Mouse (Mus musculus): ENCODE data around the gene Olfr1243. TPM values are rescaled to one million over a fixed set of nuclear protein-coding genes. Genes with fewer than 3 reads are reported as not detected.

Gene Olfr1243
- total and polyA plus RNA-seq, 3 experiments = not detected

DNA sequence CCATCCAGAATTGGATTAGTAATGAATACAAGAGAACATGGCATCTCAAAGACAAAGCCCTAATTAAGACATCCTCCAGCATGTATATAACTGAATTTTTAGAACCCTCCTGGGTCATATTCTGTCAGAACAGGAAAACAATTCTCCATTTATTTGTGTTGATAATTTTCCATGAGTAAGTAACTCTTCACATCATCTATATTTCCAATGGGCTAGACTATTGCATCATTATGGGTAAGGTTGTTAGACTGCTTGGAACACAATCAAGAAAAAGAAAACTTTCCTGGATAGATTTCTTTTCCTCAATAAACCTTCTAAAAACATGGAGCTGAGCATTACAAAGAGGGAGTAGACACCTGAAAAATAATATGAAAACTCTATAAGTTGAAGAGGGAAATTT lies 44.3 kb downstream of the Olfr1243 start, which contains the start of gene Olfr1241:
Gene Olfr1241 (minus strand): TSS at position 101 of the 400 bp plus-strand sequence.
- intact Hi-C loops (cut with DNase I) = no loop called here
- H3K27me3 ChIP-seq (ENCODE audit: control insufficient read depth, insufficient read depth, low read length) = no peaks in the 10 kb centered on the region
- no peak within 1 kb of the TSS for H3K27ac ChIP-seq
- no peaks in the 10 kb centered on the region for H3K79me2 ChIP-seq (replicated peaks; ENCODE audit: control insufficient read depth, insufficient read depth, low read length)
- H3K9ac ChIP-seq (ENCODE audit: low read depth, low read length) = no peak within 1 kb of the TSS
- TF ChIP-seq EP300 (IDR thresholded peaks at IDR 0.05; ENCODE audit: insufficient read depth, low read depth, low read length) (no peak), POLR2A (IDR thresholded peaks at IDR 0.05; ENCODE audit: insufficient read depth, low read depth, low read length) (no peak), CTCF (IDR thresholded peaks at IDR 0.05) (no peak)
- no peaks in the 10 kb centered on the region for H3K36me3 ChIP-seq (ENCODE audit: control insufficient read depth, insufficient read depth, low read length)
- H3K4me3 ChIP-seq = no peak within 1 kb of the TSS
- H3K4me1 ChIP-seq (ENCODE audit: control insufficient read depth, insufficient read depth, low read length) = no peaks in the 10 kb centered on the region
- no peak for DNase-seq

Other genes with a start within 250 kb of the Olfr1243 start
- not detected for gene Olfr1229, start 243.5 kb downstream of the Olfr1243 start, total RNA-seq (2021)
- not detected in 2 replicates for gene Olfr1229, start 243.5 kb downstream of the Olfr1243 start, polyA plus RNA-seq (2012; rRNA removed)
- gene Olfr1230, start 234.2 kb downstream of the Olfr1243 start, total RNA-seq (2021) = not detected
- gene Olfr1230, start 234.2 kb downstream of the Olfr1243 start, polyA plus RNA-seq (2012; rRNA removed) = not detected in 2 replicates
- gene Olfr1231, start 224.4 kb downstream of the Olfr1243 start, total RNA-seq (2021) = not detected
- gene Olfr1231, start 224.4 kb downstream of the Olfr1243 start, polyA plus RNA-seq (2012; rRNA removed) = not detected in 2 replicates
- gene Olfr1232, start 201.8 kb downstream of the Olfr1243 start, total RNA-seq (2021) = not detected
- not detected in 2 replicates for gene Olfr1232, start 201.8 kb downstream of the Olfr1243 start, polyA plus RNA-seq (2012; rRNA removed)
- gene Olfr1233, start 189.1 kb downstream of the Olfr1243 start, total RNA-seq (2021) = not detected
- gene Olfr1233, start 189.1 kb downstream of the Olfr1243 start, polyA plus RNA-seq (2012; rRNA removed) = not detected in 2 replicates
- not detected for gene Olfr1234, start 166.6 kb downstream of the Olfr1243 start, total RNA-seq (2021)
- not detected in 2 replicates for gene Olfr1234, start 166.6 kb downstream of the Olfr1243 start, polyA plus RNA-seq (2012; rRNA removed)
- not detected for gene Olfr1238, start 121.8 kb downstream of the Olfr1243 start, total RNA-seq (2021)
- gene Olfr1238, start 121.8 kb downstream of the Olfr1243 start, polyA plus RNA-seq (2012; rRNA removed) = not detected in 2 replicates
- gene Olfr1239, start 111.1 kb downstream of the Olfr1243 start, total RNA-seq (2021) = not detected
- not detected in 2 replicates for gene Olfr1239, start 111.1 kb downstream of the Olfr1243 start, polyA plus RNA-seq (2012; rRNA removed)
- not detected for gene Olfr1240, start 88.5 kb downstream of the Olfr1243 start, total RNA-seq (2021)
- gene Olfr1240, start 88.5 kb downstream of the Olfr1243 start, polyA plus RNA-seq (2012; rRNA removed) = not detected in 2 replicates
- not detected for gene Olfr1241, start 44.4 kb downstream of the Olfr1243 start, total RNA-seq (2021)
- not detected in 2 replicates for gene Olfr1241, start 44.4 kb downstream of the Olfr1243 start, polyA plus RNA-seq (2012; rRNA removed)
- gene Olfr1242, start 33.2 kb downstream of the Olfr1243 start, total RNA-seq (2021) = not detected
- gene Olfr1242, start 33.2 kb downstream of the Olfr1243 start, polyA plus RNA-seq (2012; rRNA removed) = not detected in 2 replicates
- not detected for gene Olfr1245, start 47.0 kb upstream of the Olfr1243 start, total RNA-seq (2021)
- not detected in 2 replicates for gene Olfr1245, start 47.0 kb upstream of the Olfr1243 start, polyA plus RNA-seq (2012; rRNA removed)
- gene Olfr1246, start 61.7 kb upstream of the Olfr1243 start, total RNA-seq (2021) = not detected
- not detected in 2 replicates for gene Olfr1246, start 61.7 kb upstream of the Olfr1243 start, polyA plus RNA-seq (2012; rRNA removed)
- gene Olfr1247, start 82.6 kb upstream of the Olfr1243 start, total RNA-seq (2021) = not detected
- gene Olfr1247, start 82.6 kb upstream of the Olfr1243 start, polyA plus RNA-seq (2012; rRNA removed) = not detected in 2 replicates
- not detected for gene Olfr1248, start 86.8 kb upstream of the Olfr1243 start, total RNA-seq (2021)
- not detected in 2 replicates for gene Olfr1248, start 86.8 kb upstream of the Olfr1243 start, polyA plus RNA-seq (2012; rRNA removed)
- gene Olfr1249, start 103.5 kb upstream of the Olfr1243 start, total RNA-seq (2021) = not detected
- not detected in 2 replicates for gene Olfr1249, start 103.5 kb upstream of the Olfr1243 start, polyA plus RNA-seq (2012; rRNA removed)
- not detected for gene Olfr1250, start 130.0 kb upstream of the Olfr1243 start, total RNA-seq (2021)
- not detected in 2 replicates for gene Olfr1250, start 130.0 kb upstream of the Olfr1243 start, polyA plus RNA-seq (2012; rRNA removed)
- not detected for gene Olfr1251, start 140.4 kb upstream of the Olfr1243 start, total RNA-seq (2021)
- gene Olfr1251, start 140.4 kb upstream of the Olfr1243 start, polyA plus RNA-seq (2012; rRNA removed) = not detected in 2 replicates
- gene Olfr1252, start 193.5 kb upstream of the Olfr1243 start, total RNA-seq (2021) = not detected
- not detected in 2 replicates for gene Olfr1252, start 193.5 kb upstream of the Olfr1243 start, polyA plus RNA-seq (2012; rRNA removed)
- gene Olfr1253, start 225.6 kb upstream of the Olfr1243 start, total RNA-seq (2021) = not detected
- gene Olfr1253, start 225.6 kb upstream of the Olfr1243 start, polyA plus RNA-seq (2012; rRNA removed) = not detected in 2 replicates

All from heart, adult 2 months (tissue).